Mouse (Mus musculus) right cerebral cortex, adult 18-20 months (tissue): ENCODE results near the gene Col15a1.

ENCODE experiments used
- DNase-seq: peaks from one replicate; pipeline ENCODE4 v3.0.0; 2022; ENCODE audit warnings: mixed read lengths

The Col15a1 gene

DNA sequence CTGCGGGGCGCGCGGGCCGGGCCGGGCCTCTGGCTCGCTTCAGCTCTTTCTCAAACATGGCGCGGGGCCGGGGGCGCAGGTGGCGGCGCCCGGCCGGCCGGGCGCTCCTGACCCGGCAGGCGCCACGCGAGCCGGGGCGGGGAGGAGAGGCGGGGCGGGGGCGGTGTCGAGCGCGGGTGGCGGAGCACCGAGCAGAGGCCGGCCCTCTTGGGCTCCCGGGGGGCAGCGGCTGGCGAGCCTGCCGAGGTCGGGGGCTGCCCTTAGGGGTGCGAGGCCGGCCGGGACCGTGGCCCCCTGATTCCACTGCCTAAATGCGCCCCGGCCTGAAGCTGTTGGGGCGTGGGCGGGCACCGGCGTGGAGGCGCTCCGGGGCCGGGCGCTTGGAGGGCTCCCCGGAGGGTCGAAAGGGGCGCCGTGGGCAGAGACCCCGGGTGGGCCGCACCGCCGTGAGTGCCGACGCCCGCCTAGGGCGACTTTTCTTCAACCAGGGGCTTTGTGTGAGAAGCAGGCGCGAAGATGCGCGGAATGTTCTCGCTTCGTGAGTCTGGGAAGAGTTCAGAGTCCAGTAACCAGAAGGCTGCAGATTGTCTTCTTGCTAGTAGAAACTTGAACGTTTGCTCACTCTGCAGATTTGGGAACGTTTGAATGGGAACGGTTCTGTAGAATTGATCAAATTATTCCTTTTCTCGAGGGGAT is 145.6 kb downstream of the Col15a1 start:
- peak; percentile 6 for DNase-seq

DNA sequence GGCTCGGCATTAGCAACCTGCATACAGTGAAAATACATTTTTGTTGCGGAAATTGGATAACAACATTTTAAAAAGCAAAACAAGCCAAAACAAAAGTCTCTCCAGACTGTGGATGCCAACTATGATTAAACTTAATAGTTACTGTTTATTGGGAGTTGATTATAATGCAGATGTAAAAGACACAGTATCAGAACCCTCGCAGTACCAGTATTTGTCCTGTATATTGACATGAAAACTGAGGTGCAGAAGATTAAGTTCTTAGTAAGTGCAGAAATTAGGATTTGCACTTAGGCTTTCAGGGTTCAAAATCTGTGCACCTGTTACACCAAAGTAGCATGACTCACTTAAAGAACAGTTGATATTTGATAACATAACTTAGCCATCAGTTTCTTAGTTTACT is 146.3 kb downstream of the Col15a1 start:
- no peak for DNase-seq

DNA sequence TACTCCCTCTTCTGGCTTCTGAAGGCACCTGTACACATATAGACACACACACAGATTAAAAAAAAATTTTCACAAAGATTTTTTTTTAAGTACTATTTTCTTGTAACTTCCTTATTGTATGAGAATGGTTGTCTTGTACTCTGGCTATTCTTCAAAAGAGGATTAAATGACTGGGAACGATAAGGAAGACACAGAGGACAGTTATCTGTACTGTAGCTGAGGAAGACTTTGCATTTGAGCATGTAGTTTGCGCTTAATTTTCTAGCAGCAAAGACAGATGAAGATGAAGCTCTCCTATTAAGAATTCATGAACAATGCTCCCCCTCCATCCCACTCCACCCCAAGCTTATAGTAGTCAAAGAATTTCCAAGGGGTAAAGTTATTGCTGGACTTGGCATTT is 154.7 kb downstream of the Col15a1 start:
- DNase-seq: no peak
